Mouse (Mus musculus) neural tube, embryonic 12.5 days (tissue): ENCODE measurements around the gene Slc25a39. TPM values are rescaled to one million over a fixed set of nuclear protein-coding genes. Genes with fewer than 3 reads are reported as not detected.

ENCODE experiments used
- ATAC-seq: fragments of 200-750 bp; cut with Nextera tagmentation; 2 replicates; pipeline ENCODE4 v1.8.0; 2017; ENCODE audit warnings: low read depth, mild to moderate bottlenecking, moderate TSS enrichment, moderate library complexity; ENCODE audit not compliant: low FRiP score
- H3K27ac ChIP-seq: fragments of 300-500 bp; sonication (generic); 2 replicates; pipeline ENCODE4 v1.5.1; 2016
- H3K27me3 ChIP-seq: fragments of 300-500 bp; sonication (generic); replicated peaks from 2 replicates; pipeline ENCODE4 v1.6.1; 2016; ENCODE audit warnings: mild to moderate bottlenecking
- H3K36me3 ChIP-seq: fragments of 300-500 bp; sonication (generic); 2 replicates; pipeline ENCODE4 v1.6.1; 2016; ENCODE audit warnings: mild to moderate bottlenecking
- H3K4me1 ChIP-seq: fragments of 300-500 bp; sonication (generic); 2 replicates; pipeline ENCODE4 v1.6.1; 2016
- H3K4me2 ChIP-seq: fragments of 300-500 bp; sonication (generic); replicated peaks from 2 replicates; pipeline ENCODE4 v1.6.1; 2016; ENCODE audit warnings: mild to moderate bottlenecking
- H3K4me3 ChIP-seq: fragments of 300-500 bp; sonication (generic); 2 replicates; pipeline ENCODE4 v1.5.1; 2016
- H3K9ac ChIP-seq: fragments of 300-500 bp; sonication (generic); 2 replicates; pipeline ENCODE4 v1.6.1; 2016; ENCODE audit warnings: mild to moderate bottlenecking
- H3K9me3 ChIP-seq: fragments of 300-500 bp; sonication (generic); 2 replicates; pipeline ENCODE4 v1.6.1; 2016; ENCODE audit warnings: mild to moderate bottlenecking
- WGBS: fragments of 180-500 bp; shearing (Covaris S2); methylation state at CpG from one replicate; pipeline ENCODE4 v1.1.7; 2016; 5-methylcytosine and 5-hydroxymethylcytosine counted together
- polyA plus RNA-seq: library from polyadenylated mRNA; unstranded; fragments of >200 nt; fragmentation: Nextera tagmentation; extraction: Ambion mirVana; gene quantifications from 2 replicates; pipeline ENCODE4 v1.2.1, GENCODE M21; 2016

The Slc25a39 gene
- 148 and 162 TPM in 2 replicates for polyA plus RNA-seq

- peak within 1 kb of the TSS; percentile 74 for H3K4me3 ChIP-seq
- peak within 1 kb of the TSS; percentile 90 for H3K4me2 ChIP-seq
- H3K9me3 ChIP-seq, result no peaks in the 10 kb centered on the region
- WGBS, result 1% methylated on average over 19 of the region's 19 CpGs
- H3K4me1 ChIP-seq, result peaks cover 33% of the 10 kb centered on the region
- peak within 1 kb of the TSS; percentile 85 for H3K9ac ChIP-seq
- ATAC-seq, result no peak
- peaks cover 18% of the 10 kb centered on the region for H3K36me3 ChIP-seq
- H3K27me3 ChIP-seq, result no peaks in the 10 kb centered on the region
- H3K27ac ChIP-seq, result peak within 1 kb of the TSS; percentile 70
Observed at GRCm38 (mm10) chr11:102407834-102408215, at the start of gene Slc25a39. Gene Slc25a39, minus strand, starts transcription at chr11:102407946.

GRCm38 (mm10) chr11:102455740-102456396, 48.1 kb upstream of the Slc25a39 start:
- Histone ChIP-seq H3K4me1 (peaks cover 14% of the 10 kb centered on the region), H3K27me3 (peaks cover 31% of the 10 kb centered on the region), H3K27ac (no peak overlapping the region), H3K4me3 (peak overlapping the region; percentile 43), H3K9me3 (no peaks in the 10 kb centered on the region), H3K36me3 (no peaks in the 10 kb centered on the region), H3K4me2 (peak overlapping the region; percentile 86), H3K9ac (peak overlapping the region; percentile 52)
- ATAC-seq, result peak; percentile 87
- 1% methylated on average over 40 of the region's 40 CpGs for WGBS

GRCm38 (mm10) chr11:102453131-102453530, 45.4 kb upstream of the Slc25a39 start:
- H3K4me2 ChIP-seq, result no peak overlapping the region
- peaks cover 42% of the 10 kb centered on the region for H3K27me3 ChIP-seq
- H3K36me3 ChIP-seq, result no peaks in the 10 kb centered on the region
- H3K27ac ChIP-seq, result no peak overlapping the region
- no peaks in the 10 kb centered on the region for H3K9me3 ChIP-seq
- peaks cover 14% of the 10 kb centered on the region for H3K4me1 ChIP-seq
- no peak overlapping the region for H3K4me3 ChIP-seq
- 23% methylated on average over 10 of the region's 10 CpGs for WGBS
- no peak overlapping the region for H3K9ac ChIP-seq
- no peak for ATAC-seq

DNA sequence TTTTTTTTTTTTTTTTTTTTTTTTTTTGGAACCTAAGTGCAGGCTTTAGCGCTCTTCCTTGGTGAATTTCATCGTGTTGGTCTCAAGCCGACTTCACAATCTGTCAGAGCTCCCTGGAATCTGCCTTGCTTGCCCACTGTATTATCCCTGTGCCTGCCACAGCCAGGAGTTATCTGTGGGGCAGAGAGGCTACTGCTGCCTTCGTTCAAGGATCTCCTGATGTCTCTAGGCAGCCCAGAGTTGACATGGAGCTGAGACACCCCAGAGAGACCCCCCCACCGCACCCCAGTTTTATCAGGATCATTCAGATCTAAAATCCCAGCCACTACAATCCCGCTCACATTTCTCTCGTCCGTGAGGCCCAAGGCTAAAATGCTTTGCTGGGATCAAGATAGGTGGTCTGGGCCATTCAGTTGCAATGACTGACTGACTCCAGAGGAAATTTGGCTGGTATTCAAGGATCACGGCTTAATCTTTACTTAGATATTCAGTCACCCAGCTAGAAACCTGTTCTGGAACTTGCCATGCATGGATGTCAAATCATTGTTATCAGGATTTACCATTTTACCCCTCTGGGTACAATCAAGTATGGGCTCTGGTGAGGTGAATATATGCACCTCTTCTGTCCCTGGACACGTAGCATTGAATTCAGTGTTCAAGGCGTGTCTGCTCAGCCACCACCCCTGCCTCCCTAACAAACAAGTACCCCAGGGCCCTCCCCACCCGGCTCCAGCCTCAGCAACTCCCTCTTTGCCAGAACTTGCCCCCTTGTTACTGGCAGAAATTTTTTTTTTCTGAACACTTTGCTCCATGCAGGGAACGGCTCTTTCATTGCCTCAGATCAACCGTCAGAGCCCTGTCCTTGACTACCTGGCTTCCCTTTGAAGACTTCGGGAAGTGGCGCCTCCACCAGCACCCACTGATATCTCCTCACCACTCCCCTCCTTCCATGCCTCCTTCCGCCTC, 41.6 kb upstream of the Slc25a39 start:
- no peak for ATAC-seq
- no peak overlapping the region for H3K4me3 ChIP-seq
- no peak overlapping the region for H3K4me2 ChIP-seq
- H3K9ac ChIP-seq, result no peak overlapping the region
- no peak overlapping the region for H3K27ac ChIP-seq
- H3K9me3 ChIP-seq, result no peaks in the 10 kb centered on the region
- peaks cover 29% of the 10 kb centered on the region for H3K27me3 ChIP-seq
- H3K36me3 ChIP-seq, result no peaks in the 10 kb centered on the region
- peaks cover 31% of the 10 kb centered on the region for H3K4me1 ChIP-seq
- WGBS, result 52% methylated on average over 17 of the region's 17 CpGs

DNA sequence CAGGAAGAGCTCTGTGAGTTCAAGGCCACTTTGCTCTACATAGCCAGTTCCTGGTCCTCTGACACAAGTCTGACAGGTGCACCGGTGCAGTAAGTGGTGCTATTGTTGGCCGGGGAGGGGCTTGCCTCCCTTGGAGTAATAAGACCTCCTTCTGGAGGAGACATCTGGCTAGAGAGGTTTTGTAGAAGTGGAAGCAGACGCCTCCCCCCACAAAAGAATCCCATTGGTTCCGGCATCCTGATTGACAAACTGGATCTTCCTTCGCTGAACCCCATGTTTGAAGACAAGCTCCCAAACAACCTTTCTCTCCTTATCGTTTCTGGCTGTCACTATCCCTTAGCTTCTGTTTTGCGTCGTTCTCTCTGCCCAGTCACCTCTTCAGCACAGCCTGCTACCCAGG, 40.6 kb upstream of the Slc25a39 start:
- H3K4me1 ChIP-seq, result peaks cover 36% of the 10 kb centered on the region
- H3K9ac ChIP-seq, result no peak overlapping the region
- 23% methylated on average over 8 of the region's 8 CpGs for WGBS
- no peak for ATAC-seq
- no peak overlapping the region for H3K27ac ChIP-seq
- no peak overlapping the region for H3K4me2 ChIP-seq
- H3K9me3 ChIP-seq, result no peaks in the 10 kb centered on the region
- peaks cover 27% of the 10 kb centered on the region for H3K27me3 ChIP-seq
- peaks cover 8% of the 10 kb centered on the region; the same call in 1 of the 2 replicates for H3K36me3 ChIP-seq
- no peak overlapping the region for H3K4me3 ChIP-seq

DNA sequence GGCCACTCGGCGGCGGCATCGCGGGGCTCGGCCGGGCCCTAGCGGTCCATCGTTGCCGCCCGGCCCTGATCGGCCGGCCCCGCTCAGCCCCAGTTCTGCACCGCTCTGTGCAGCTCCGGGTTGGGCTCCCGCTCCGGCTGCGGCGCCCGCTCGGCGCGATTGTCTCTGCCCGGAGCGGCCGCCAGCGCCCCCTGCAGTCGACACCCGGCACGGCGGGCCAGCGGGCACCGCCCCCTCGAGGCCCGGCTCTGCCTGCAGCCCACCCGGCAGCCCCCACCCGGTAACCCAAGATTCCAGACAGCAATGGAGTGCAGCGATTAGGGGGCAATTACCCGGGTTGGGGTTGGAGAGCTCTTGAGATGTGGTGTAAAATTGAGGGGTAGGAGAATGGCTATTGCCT, 39.8 kb upstream of the Slc25a39 start, which contains the start of gene Fam171a2:
TSS of gene Fam171a2 (minus strand) at position 186 of the 400 bp plus-strand sequence.
- Histone ChIP-seq H3K4me1 (peaks cover 35% of the 10 kb centered on the region), H3K27me3 (peaks cover 23% of the 10 kb centered on the region), H3K27ac (peak within 1 kb of the TSS; percentile 74), H3K9me3 (no peaks in the 10 kb centered on the region), H3K36me3 (peaks cover 14% of the 10 kb centered on the region), H3K9ac (peak within 1 kb of the TSS; percentile 99), H3K4me2 (peak within 1 kb of the TSS; percentile 95), H3K4me3 (peak within 1 kb of the TSS; percentile 98)
- 0% methylated on average over 40 of the region's 40 CpGs for WGBS
- ATAC-seq, result peak; percentile 80

DNA sequence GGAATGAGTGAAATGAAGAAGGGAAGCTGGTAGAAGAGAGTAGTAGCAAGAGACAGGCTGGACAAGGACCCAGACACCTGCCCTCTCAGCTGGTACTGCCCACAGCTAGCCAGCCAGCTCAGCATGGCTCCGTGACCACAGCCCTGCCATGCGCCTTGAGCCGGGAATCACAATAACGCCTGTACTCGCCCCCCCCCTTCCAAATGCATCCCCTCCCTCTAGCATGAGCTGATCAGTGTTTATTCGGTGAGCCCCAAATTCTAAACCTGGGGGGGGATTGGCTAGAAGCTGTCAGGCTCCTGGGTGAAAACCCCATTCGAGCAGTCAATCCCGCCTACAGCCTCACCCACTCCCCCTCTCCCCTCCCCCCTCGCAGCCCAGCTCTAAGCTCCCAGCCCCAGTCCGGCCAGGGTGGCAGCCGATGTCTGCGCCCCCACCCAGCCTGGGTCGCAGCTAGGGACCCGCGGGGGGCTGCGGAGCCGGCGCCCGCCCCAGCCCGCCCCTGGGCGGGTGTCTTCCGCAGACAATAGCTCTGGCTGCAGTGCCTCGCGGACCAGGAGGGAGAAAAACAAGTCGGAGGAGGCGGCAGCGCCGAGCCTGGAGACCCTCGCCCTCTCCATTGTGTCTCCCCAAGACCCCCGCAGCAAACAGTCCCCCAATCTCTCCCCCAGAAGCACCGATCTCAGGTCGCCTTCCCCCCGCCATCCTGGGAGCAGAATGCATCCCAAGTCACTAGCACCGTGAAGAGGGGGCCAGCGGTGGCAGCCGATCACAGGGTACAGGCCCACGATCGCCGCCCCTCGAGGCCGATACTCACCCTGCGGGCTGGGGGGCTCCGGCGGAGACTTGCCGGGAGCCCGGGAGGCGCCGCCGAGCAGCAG, 39.1 kb upstream of the Slc25a39 start:
- peak; percentile 61 for ATAC-seq
- Histone ChIP-seq H3K4me1 (peaks cover 35% of the 10 kb centered on the region), H3K9me3 (no peaks in the 10 kb centered on the region), H3K36me3 (peaks cover 20% of the 10 kb centered on the region), H3K4me2 (peak overlapping the region; percentile 95), H3K27ac (peak overlapping the region; percentile 74), H3K9ac (peak overlapping the region; percentile 99), H3K27me3 (peaks cover 23% of the 10 kb centered on the region), H3K4me3 (peak overlapping the region; percentile 98)
- under 1% methylated on average over 48 of the region's 49 CpGs for WGBS

- no peaks in the 10 kb centered on the region for H3K9me3 ChIP-seq
- peaks cover 28% of the 10 kb centered on the region for H3K36me3 ChIP-seq
- no peak for ATAC-seq
- peak overlapping the region; percentile 48; the same call in 1 of the 2 replicates for H3K27ac ChIP-seq
- peaks cover 35% of the 10 kb centered on the region for H3K4me1 ChIP-seq
- peaks cover 23% of the 10 kb centered on the region for H3K27me3 ChIP-seq
- WGBS, result 19% methylated on average over 7 of the region's 7 CpGs
- peak overlapping the region; percentile 99 for H3K9ac ChIP-seq
- H3K4me2 ChIP-seq, result peak overlapping the region; percentile 95
- peak overlapping the region; percentile 98 for H3K4me3 ChIP-seq
Observed at GRCm38 (mm10) chr11:102445891-102446361, 38.2 kb upstream of the Slc25a39 start.

DNA sequence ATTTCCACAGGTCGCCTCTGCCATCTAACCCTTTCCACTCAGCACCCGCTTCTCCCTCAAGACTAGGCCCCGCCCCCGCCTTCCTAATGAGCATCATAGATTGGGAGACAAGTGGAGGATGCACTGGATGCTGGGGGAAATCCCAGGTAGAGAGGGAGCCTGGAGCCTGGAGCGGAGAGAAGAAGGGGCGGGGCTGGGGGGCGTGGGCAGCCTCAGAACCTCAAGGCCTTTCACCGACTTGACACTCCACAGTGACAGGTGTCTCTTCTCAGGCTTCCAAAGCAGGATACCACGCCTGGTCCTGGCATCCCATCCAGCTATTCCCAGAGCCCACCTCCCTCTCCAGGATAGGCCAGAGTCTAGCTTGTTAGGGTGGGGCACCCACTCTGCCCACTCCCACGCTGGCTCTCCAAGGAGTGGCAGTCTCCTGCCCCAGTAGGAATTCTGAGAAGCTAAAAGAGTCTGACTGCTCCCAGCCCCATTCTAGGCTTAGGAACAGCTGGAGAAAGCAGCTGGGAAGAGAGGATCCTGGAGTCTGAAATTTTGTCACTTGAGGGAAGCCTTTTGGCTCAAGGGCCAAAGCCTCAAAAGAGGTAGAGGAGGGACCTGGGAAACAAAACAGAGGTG, 37.6 kb upstream of the Slc25a39 start:
- Histone ChIP-seq H3K36me3 (peaks cover 34% of the 10 kb centered on the region), H3K9ac (peak overlapping the region; percentile 99), H3K9me3 (no peaks in the 10 kb centered on the region), H3K27ac (peak overlapping the region; percentile 42; the same call in 1 of the 2 replicates), H3K27me3 (peaks cover 23% of the 10 kb centered on the region), H3K4me2 (peak overlapping the region; percentile 95), H3K4me1 (peaks cover 35% of the 10 kb centered on the region), H3K4me3 (peak overlapping the region; percentile 98)
- no peak for ATAC-seq
- WGBS, result 15% methylated on average over 10 of the region's 10 CpGs

DNA sequence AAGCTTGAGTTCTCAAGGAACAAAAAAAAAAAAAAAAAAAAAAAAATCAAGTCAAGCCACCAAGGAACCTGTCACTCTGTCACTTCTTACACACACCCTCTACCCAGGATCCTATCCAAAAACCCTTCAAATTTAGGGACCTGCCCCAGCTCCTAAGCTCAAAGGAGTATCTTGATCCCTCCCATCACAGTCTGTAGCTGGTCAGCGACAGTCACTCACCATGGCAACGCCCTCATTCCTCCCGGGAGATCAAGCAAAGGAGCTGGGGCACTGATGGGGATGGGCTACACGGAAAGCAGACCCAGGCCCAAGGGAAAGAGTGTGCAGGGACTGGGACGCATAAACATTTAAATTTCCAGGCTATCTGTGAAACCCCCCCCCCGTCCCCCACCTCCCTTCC, 37.0 kb upstream of the Slc25a39 start:
- peak overlapping the region; percentile 98; the same call in 1 of the 2 replicates for H3K4me3 ChIP-seq
- ATAC-seq, result no peak
- H3K9ac ChIP-seq, result peak overlapping the region; percentile 99
- no peak overlapping the region for H3K27ac ChIP-seq
- peaks cover 21% of the 10 kb centered on the region for H3K27me3 ChIP-seq
- WGBS, result 4% methylated on average over 6 of the region's 6 CpGs
- no peaks in the 10 kb centered on the region for H3K9me3 ChIP-seq
- peaks cover 40% of the 10 kb centered on the region for H3K36me3 ChIP-seq
- peaks cover 35% of the 10 kb centered on the region for H3K4me1 ChIP-seq
- peak overlapping the region; percentile 95 for H3K4me2 ChIP-seq

DNA sequence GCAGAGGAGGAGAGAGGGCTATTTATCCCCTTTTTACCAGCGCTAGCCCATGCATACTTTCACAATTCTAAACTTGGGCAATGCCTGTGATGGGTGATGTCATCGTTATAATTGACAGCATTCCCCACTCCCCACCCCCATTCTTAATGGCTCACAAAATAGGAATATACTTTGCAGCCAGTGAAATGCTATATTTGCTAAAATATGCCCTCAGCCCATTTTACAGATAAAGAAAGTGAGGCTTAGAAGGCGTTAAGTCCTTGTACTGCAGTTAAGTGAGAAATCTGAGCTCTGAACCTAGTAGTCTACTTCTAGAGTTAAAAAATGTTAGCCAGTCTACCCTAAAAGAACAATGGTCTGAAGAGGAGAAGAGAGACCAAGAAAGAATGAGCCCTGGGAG, 36.6 kb upstream of the Slc25a39 start:
- Histone ChIP-seq H3K4me3 (no peak overlapping the region), H3K27ac (no peak overlapping the region), H3K36me3 (peaks cover 45% of the 10 kb centered on the region), H3K27me3 (peaks cover 21% of the 10 kb centered on the region), H3K4me1 (peaks cover 35% of the 10 kb centered on the region), H3K9me3 (no peaks in the 10 kb centered on the region), H3K4me2 (no peak overlapping the region), H3K9ac (no peak overlapping the region)
- 87% methylated on average over 3 of the region's 3 CpGs for WGBS
- ATAC-seq, result no peak
